Comparison of ENCODE assay signal across 13 mouse cellular contexts in genomic region chr14:27070128-27070527, GRCm38 (mm10). TPM values are rescaled to one million over a fixed set of nuclear protein-coding genes. Genes with fewer than 3 reads are reported as not detected.
DNase-seq lines count a peak whose midpoint lies in the region; ATAC-seq lines count a peak whose summit lies in the region.
"Had no signal": no experiment of that assay in that cellular context is flagged by ENCODE, and none has a peak within 500 bp of the region (broad histone marks: within the 10 kb centered on the region; RNA-seq: fewer than 3 reads in every experiment).

No protein-coding gene starts in this region.

- peak overlapping the region; percentile 42 for H3K27ac ChIP-seq in heart, embryonic 11.5 days (ENCODE audit: low read depth, low read length)
- H3K27ac ChIP-seq in kidney, embryonic 15.5 days: peak overlapping the region; percentile 64
- peak overlapping the region; percentile 36 for H3K27ac ChIP-seq in embryonic facial prominence, embryonic 14.5 days (replicated peaks; ENCODE audit: low read depth, low read length)
- H3K27ac ChIP-seq in stomach, embryonic 15.5 days: 0 out of 2 replicates have a peak overlapping the region, but pooled peaks have one; percentile 41
- H3K27ac ChIP-seq: hindbrain, embryonic 15.5 days had no signal

- peaks cover 63% of the 10 kb centered on the region for H3K4me1 ChIP-seq in heart, embryonic 11.5 days (ENCODE audit: control insufficient read depth, insufficient read depth, low read length)
- peaks cover 86% of the 10 kb centered on the region for H3K4me1 ChIP-seq in kidney, embryonic 15.5 days
- H3K4me1 ChIP-seq in embryonic facial prominence, embryonic 14.5 days (ENCODE audit: control insufficient read depth, insufficient read depth, low read length): peaks cover 87% of the 10 kb centered on the region
- H3K4me1 ChIP-seq in stomach, embryonic 15.5 days: peaks cover 62% of the 10 kb centered on the region

- H3K4me2 ChIP-seq in heart, embryonic 11.5 days: no peak overlapping the region; the same call in 1 of the 2 replicates
- 0 out of 2 replicates have a peak overlapping the region, but pooled peaks have one; percentile 26 for H3K4me2 ChIP-seq in kidney, embryonic 15.5 days
- H3K4me2 ChIP-seq in embryonic facial prominence, embryonic 14.5 days (ENCODE audit: low read depth, low read length): no peak overlapping the region
- H3K4me2 ChIP-seq in stomach, embryonic 15.5 days: no peak overlapping the region
- H3K4me2 ChIP-seq: hindbrain, embryonic 15.5 days; midbrain, embryonic 12.5 days had no signal

- WGBS in heart, embryonic 11.5 days (ENCODE audit: insufficient replicate concordance): 24% methylated on average over 3 of the region's 3 CpGs
- 45% methylated on average over 3 of the region's 3 CpGs for WGBS in kidney, embryonic 15.5 days
- WGBS in embryonic facial prominence, embryonic 14.5 days: 21% methylated on average over 3 of the region's 3 CpGs
- 44% methylated on average over 3 of the region's 3 CpGs for WGBS in stomach, embryonic 15.5 days

- no peak for ATAC-seq in heart, embryonic 11.5 days (replicated peaks; ENCODE audit: insufficient number of reproducible peaks, low FRiP score, low TSS enrichment)
- ATAC-seq in kidney, embryonic 15.5 days (replicated peaks; ENCODE audit: low FRiP score): no peak
- no peak for ATAC-seq in embryonic facial prominence, embryonic 14.5 days (ENCODE audit: low read depth)
- ATAC-seq in stomach, embryonic 15.5 days (ENCODE audit: insufficient read depth, low FRiP score, low read depth): no peak

- H3K9ac ChIP-seq in heart, embryonic 11.5 days (ENCODE audit: low read depth, low read length): no peak overlapping the region
- no peak overlapping the region for H3K9ac ChIP-seq in kidney, embryonic 15.5 days
- H3K9ac ChIP-seq in embryonic facial prominence, embryonic 14.5 days (ENCODE audit: low read depth, low read length): no peak overlapping the region
- H3K9ac ChIP-seq in stomach, embryonic 15.5 days: no peak overlapping the region
- H3K9ac ChIP-seq: hindbrain, embryonic 15.5 days; midbrain, embryonic 12.5 days had no signal

- H3K36me3 ChIP-seq in heart, embryonic 11.5 days (ENCODE audit: control insufficient read depth, insufficient read depth, low read length): no peaks in the 10 kb centered on the region
- H3K36me3 ChIP-seq in kidney, embryonic 15.5 days: no peaks in the 10 kb centered on the region
- no peaks in the 10 kb centered on the region for H3K36me3 ChIP-seq in embryonic facial prominence, embryonic 14.5 days (ENCODE audit: control insufficient read depth, insufficient read depth, low read length)
- H3K36me3 ChIP-seq in stomach, embryonic 15.5 days: no peaks in the 10 kb centered on the region
- H3K36me3 ChIP-seq: hindbrain, embryonic 15.5 days; midbrain, embryonic 12.5 days had no signal

- H3K9me3 ChIP-seq in heart, embryonic 11.5 days (replicated peaks; ENCODE audit: control insufficient read depth, low read length): no peaks in the 10 kb centered on the region
- no peaks in the 10 kb centered on the region for H3K9me3 ChIP-seq in kidney, embryonic 15.5 days (replicated peaks)
- H3K9me3 ChIP-seq in embryonic facial prominence, embryonic 14.5 days (ENCODE audit: control insufficient read depth, low read length): no peaks in the 10 kb centered on the region
- no peaks in the 10 kb centered on the region for H3K9me3 ChIP-seq in stomach, embryonic 15.5 days
- H3K9me3 ChIP-seq: hindbrain, embryonic 15.5 days; midbrain, embryonic 12.5 days had no signal

- no peak overlapping the region for H3K4me3 ChIP-seq in heart, embryonic 11.5 days (ENCODE audit: low read depth, low read length)
- H3K4me3 ChIP-seq in kidney, embryonic 15.5 days (replicated peaks): no peak overlapping the region
- H3K4me3 ChIP-seq in embryonic facial prominence, embryonic 14.5 days (ENCODE audit: low read depth, low read length): no peak overlapping the region
- H3K4me3 ChIP-seq in stomach, embryonic 15.5 days (replicated peaks): no peak overlapping the region
- H3K4me3 ChIP-seq: hindbrain, embryonic 15.5 days; midbrain, embryonic 12.5 days had no signal

- no peaks in the 10 kb centered on the region for H3K27me3 ChIP-seq in heart, embryonic 11.5 days (ENCODE audit: control insufficient read depth, insufficient read depth, low read length)
- H3K27me3 ChIP-seq in kidney, embryonic 15.5 days: no peaks in the 10 kb centered on the region
- no peaks in the 10 kb centered on the region for H3K27me3 ChIP-seq in embryonic facial prominence, embryonic 14.5 days (replicated peaks; ENCODE audit: control insufficient read depth, insufficient read depth, low read length)
- H3K27me3 ChIP-seq in stomach, embryonic 15.5 days (replicated peaks): no peaks in the 10 kb centered on the region
- H3K27me3 ChIP-seq: hindbrain, embryonic 15.5 days had no signal

- no peak for DNase-seq in heart, postnatal 4 days
- DNase-seq in kidney, adult 8-10 months: no peak
- DNase-seq in embryonic facial prominence, embryonic 14.5 days (ENCODE audit: low spot score): no peak
- DNase-seq in adrenal gland, postnatal 25 days: no peak
- DNase-seq in layer of hippocampus, adult 18-20 months (ENCODE audit: low spot score in 2 of 2): no peak
- DNase-seq: left cerebral cortex, postnatal 4 days; right cerebral cortex, adult 18-20 months; thymus, postnatal 36 days had no signal

RNA-seq across cellular contexts. Expression of gene Il17rd, which starts 31.4 kb away (rescaled TPM):
- 1.5 and 2.1 TPM in 2 replicates for polyA plus RNA-seq in heart, embryonic 11.5 days (2014; fragmentation: Nextera tagmentation; extraction: Ambion mirVana)
- total RNA-seq in heart, postnatal 4 days (2021): 1 to 10 TPM; 4.9 to 5.4 TPM
- 5.9 and 6.2 TPM in 2 replicates for polyA plus RNA-seq in kidney, embryonic 15.5 days (2015; fragmentation: Nextera tagmentation; extraction: Ambion mirVana)
- polyA plus RNA-seq in embryonic facial prominence, embryonic 14.5 days (2014; fragmentation: Nextera tagmentation; extraction: Ambion mirVana): 4.9 and 5.7 TPM in 2 replicates
- 3.0 and 3.2 TPM in 2 replicates for polyA plus RNA-seq in stomach, embryonic 15.5 days (2015; fragmentation: Nextera tagmentation; extraction: Ambion mirVana)
- 2.4 and 3.5 TPM in 2 replicates for total RNA-seq in adrenal gland, postnatal 25 days (2021)
- total RNA-seq in layer of hippocampus, adult 18-20 months (2021): 1 to 10 TPM; 3.6 to 3.9 TPM

RNA-seq across cellular contexts. Expression of gene Arhgef3, which starts 44.6 kb away (rescaled TPM):
- polyA plus RNA-seq in heart, embryonic 11.5 days (2014; fragmentation: Nextera tagmentation; extraction: Ambion mirVana): 10.1 and 12.5 TPM in 2 replicates
- total RNA-seq in heart, postnatal 4 days (2021): 10 to 100 TPM; 30.5 to 31.9 TPM
- 15.3 and 17.2 TPM in 2 replicates for polyA plus RNA-seq in kidney, embryonic 15.5 days (2015; fragmentation: Nextera tagmentation; extraction: Ambion mirVana)
- polyA plus RNA-seq in embryonic facial prominence, embryonic 14.5 days (2014; fragmentation: Nextera tagmentation; extraction: Ambion mirVana): 14.4 and 15.3 TPM in 2 replicates
- 15.2 and 16.1 TPM in 2 replicates for polyA plus RNA-seq in stomach, embryonic 15.5 days (2015; fragmentation: Nextera tagmentation; extraction: Ambion mirVana)
- 37.1 and 47.8 TPM in 2 replicates for total RNA-seq in adrenal gland, postnatal 25 days (2021)
- 10 to 100 TPM; 84.2 to 92.7 TPM for total RNA-seq in layer of hippocampus, adult 18-20 months (2021)
